Mouse (Mus musculus) kidney, postnatal 0 days (tissue): ENCODE results near the gene Mtrf1. TPM values are rescaled to one million over a fixed set of nuclear protein-coding genes. Genes with fewer than 3 reads are reported as not detected.

Experiments
- ATAC-seq: fragments of 200-750 bp; cut with Nextera tagmentation; replicated peaks from 2 replicates; pipeline ENCODE4 v1.8.0; 2017; ENCODE audit warnings: low read depth, moderate number of reproducible peaks, moderate TSS enrichment, moderate library complexity; ENCODE audit not compliant: low FRiP score
- DNase-seq: peaks from one replicate; pipeline ENCODE4 v3.0.0-alpha.2; 2016; ENCODE audit warnings: low spot score
- H3K27ac ChIP-seq: fragments of 300-500 bp; sonication (generic); 2 replicates; pipeline ENCODE4 v1.5.1; 2014; ENCODE audit warnings: mild to moderate bottlenecking
- H3K27me3 ChIP-seq: fragments of 300-500 bp; sonication (generic); 2 replicates; pipeline ENCODE4 v1.6.1; 2014; ENCODE audit warnings: low read length, mixed read lengths; ENCODE audit not compliant: insufficient read depth
- H3K36me3 ChIP-seq: fragments of 300-500 bp; sonication (generic); 2 replicates; pipeline ENCODE4 v1.6.1; 2014; ENCODE audit warnings: low read length, mixed read lengths; ENCODE audit not compliant: insufficient read depth
- H3K4me1 ChIP-seq: fragments of 300-500 bp; sonication (generic); replicated peaks from 2 replicates; pipeline ENCODE4 v1.6.1; 2014; ENCODE audit warnings: antibody characterized with exemption, low read length, mixed read lengths; ENCODE audit not compliant: insufficient read depth
- H3K4me2 ChIP-seq: fragments of 300-500 bp; sonication (generic); 2 replicates; pipeline ENCODE4 v1.6.1; 2014; ENCODE audit warnings: mild to moderate bottlenecking, low read length, moderate library complexity, mixed read lengths
- H3K4me3 ChIP-seq: fragments of 300-500 bp; sonication (generic); replicated peaks from 2 replicates; pipeline ENCODE4 v1.5.1; 2014; ENCODE audit warnings: low read depth, low read length
- H3K9ac ChIP-seq: fragments of 300-500 bp; sonication (generic); 2 replicates; pipeline ENCODE4 v1.6.1; 2014; ENCODE audit warnings: low read depth, low read length
- H3K9me3 ChIP-seq: fragments of 300-500 bp; sonication (generic); replicated peaks from 2 replicates; pipeline ENCODE4 v1.6.1; 2016; ENCODE audit warnings: low read length, inconsistent platforms, mixed read lengths
- CTCF ChIP-seq: IDR thresholded peaks from 2 replicates; pipeline ENCODE4 v1.5.1; 2016; ENCODE audit warnings: antibody characterized with exemption, low read depth, mild to moderate bottlenecking, moderate library complexity
- WGBS: fragments of 180-500 bp; shearing (Covaris S2); extraction: QIAGEN DNeasy Blood & Tissue Kit; methylation state at CpG from one replicate; pipeline ENCODE4 v1.1.7; 2014; 5-methylcytosine and 5-hydroxymethylcytosine counted together
- polyA plus RNA-seq: library from polyadenylated mRNA; unstranded; fragments of >200 nt; fragmentation: Nextera tagmentation; extraction: Ambion mirVana; gene quantifications from 2 replicates; pipeline ENCODE4 v1.2.1, GENCODE M21; 2015

Mtrf1 gene
- 10.9 and 12.2 TPM in 2 replicates for polyA plus RNA-seq

- peak; percentile 89 for ATAC-seq
- no peaks in the 10 kb centered on the region for H3K27me3 ChIP-seq
- peak within 1 kb of the TSS; percentile 62 for H3K4me3 ChIP-seq
- WGBS, result 19% methylated on average over 23 of the region's 23 CpGs
- DNase-seq, result peak; percentile 87
- H3K4me2 ChIP-seq, result peak within 1 kb of the TSS; percentile 70
- H3K36me3 ChIP-seq, result 0 out of 2 replicates have a peak, but pooled peaks cover 4% of the 10 kb centered on the region
- TF ChIP-seq CTCF, result no peak
- no peaks in the 10 kb centered on the region for H3K4me1 ChIP-seq
- H3K9ac ChIP-seq, result peak within 1 kb of the TSS; percentile 60; the same call in 1 of the 2 replicates
- H3K27ac ChIP-seq, result peak within 1 kb of the TSS; percentile 86
- no peaks in the 10 kb centered on the region for H3K9me3 ChIP-seq
These were observed at the start of gene Mtrf1 for GRCm38 (mm10) chr14:79397321-79398122. Gene Mtrf1, plus strand, starts transcription at chr14:79397772.

DNA sequence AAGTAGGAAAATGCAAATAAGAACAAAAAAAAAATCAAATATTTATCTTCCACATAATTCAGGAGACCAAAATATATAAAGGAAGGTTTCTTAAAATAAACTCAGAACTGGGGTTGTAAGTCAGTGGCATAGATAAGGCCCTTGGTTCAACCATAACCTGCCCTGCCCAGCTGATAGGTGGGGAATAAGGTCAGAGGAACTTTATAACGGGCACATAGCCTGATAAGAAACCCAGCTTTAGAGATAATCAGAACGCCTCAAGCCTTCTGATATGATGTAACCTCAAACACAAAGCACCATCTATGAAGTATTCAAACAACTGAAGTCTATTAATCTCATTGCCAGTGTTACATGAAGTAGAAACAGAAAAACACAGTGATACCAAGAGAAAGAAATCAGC is 39.5 kb upstream of the Mtrf1 start:
- no peak for ATAC-seq
- no peaks in the 10 kb centered on the region for H3K4me1 ChIP-seq
- WGBS, result 89% methylated on average over 2 of the region's 2 CpGs

GRCm38 (mm10) chr14:79377041-79377440 is 20.5 kb upstream of the Mtrf1 start:
- H3K4me1 ChIP-seq, result no peaks in the 10 kb centered on the region
- ATAC-seq (no peak), DNase-seq (no peak)
- no peak for TF ChIP-seq CTCF
- H3K27ac ChIP-seq, result no peak overlapping the region
- no peak overlapping the region for H3K4me3 ChIP-seq
- H3K27me3 ChIP-seq, result no peaks in the 10 kb centered on the region
- no peak overlapping the region for H3K4me2 ChIP-seq
- peaks cover 21% of the 10 kb centered on the region for H3K36me3 ChIP-seq
- H3K9ac ChIP-seq, result no peak overlapping the region
- H3K9me3 ChIP-seq, result no peaks in the 10 kb centered on the region

More for the DNA sequence above, 39.5 kb upstream of the Mtrf1 start:
- no peak for DNase-seq
- Histone ChIP-seq H3K27ac (no peak overlapping the region), H3K9me3 (no peaks in the 10 kb centered on the region), H3K4me2 (no peak overlapping the region), H3K9ac (no peak overlapping the region), H3K27me3 (no peaks in the 10 kb centered on the region), H3K4me3 (no peak overlapping the region), H3K36me3 (peaks cover 32% of the 10 kb centered on the region)
- TF ChIP-seq CTCF, result no peak

GRCm38 (mm10) chr14:79383120-79383519 is 14.5 kb upstream of the Mtrf1 start:
- H3K36me3 ChIP-seq, result peaks cover 17% of the 10 kb centered on the region
- no peak for TF ChIP-seq CTCF
- H3K4me1 ChIP-seq, result no peaks in the 10 kb centered on the region
- H3K27me3 ChIP-seq, result no peaks in the 10 kb centered on the region
- ATAC-seq (no peak), DNase-seq (no peak)
- 90% methylated on average over 7 of the region's 7 CpGs for WGBS
- H3K4me3 ChIP-seq, result no peak overlapping the region
- H3K9ac ChIP-seq, result no peak overlapping the region
- no peak overlapping the region for H3K4me2 ChIP-seq
- no peaks in the 10 kb centered on the region for H3K9me3 ChIP-seq
- H3K27ac ChIP-seq, result no peak overlapping the region

- no peak overlapping the region for H3K27ac ChIP-seq
- H3K36me3 ChIP-seq, result peaks cover 7% of the 10 kb centered on the region
- no peak for TF ChIP-seq CTCF
- H3K9ac ChIP-seq, result no peak overlapping the region
- H3K9me3 ChIP-seq, result no peaks in the 10 kb centered on the region
- H3K4me3 ChIP-seq, result no peak overlapping the region
- ATAC-seq (no peak), DNase-seq (no peak)
- no peak overlapping the region for H3K4me2 ChIP-seq
- no peaks in the 10 kb centered on the region for H3K27me3 ChIP-seq
- 89% methylated on average over 3 of the region's 3 CpGs for WGBS
- H3K4me1 ChIP-seq, result peaks cover 6% of the 10 kb centered on the region; the same call in 1 of the 2 replicates
These were observed 9.3 kb upstream of the Mtrf1 start for GRCm38 (mm10) chr14:79388304-79388703.

DNA sequence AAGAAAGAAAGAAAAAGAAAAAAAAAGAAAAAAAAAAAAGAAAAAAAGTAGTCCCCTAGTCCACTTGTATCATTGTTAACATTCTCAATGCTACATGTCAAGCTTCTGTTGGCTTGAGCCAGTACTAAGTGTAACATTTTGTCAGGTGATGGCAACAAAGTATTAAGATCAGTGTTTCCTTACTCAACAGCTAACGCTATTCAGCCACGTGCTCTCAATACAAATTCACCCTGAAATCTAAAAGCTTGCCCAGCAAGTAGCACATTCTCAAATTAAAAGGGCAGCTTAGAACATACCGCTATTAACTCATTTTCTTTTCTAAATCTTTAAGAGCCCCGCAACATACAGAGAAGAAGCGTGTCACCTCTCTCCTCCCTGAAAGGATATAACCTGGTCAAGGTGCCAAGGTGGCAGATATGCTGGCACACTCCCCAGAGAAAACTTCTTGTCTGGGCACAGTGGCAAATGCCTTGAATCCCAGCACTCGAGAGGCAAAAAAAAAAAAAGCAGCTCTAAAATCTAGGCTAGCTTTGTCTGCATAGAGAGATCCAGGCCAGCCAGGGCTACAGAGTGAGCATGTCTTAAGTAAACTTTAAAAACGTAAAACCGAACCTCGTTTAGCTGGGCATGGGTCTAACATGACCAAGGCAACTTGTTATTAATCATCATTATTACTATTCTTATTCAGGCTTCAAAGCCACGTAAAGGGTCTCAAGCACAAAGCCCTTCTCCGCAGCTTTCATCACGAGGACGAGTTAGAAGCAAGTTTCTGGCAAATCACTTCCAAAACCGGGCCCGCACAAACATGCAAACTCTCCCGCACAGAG is 7.9 kb upstream of the Mtrf1 start:
- peaks cover 7% of the 10 kb centered on the region for H3K36me3 ChIP-seq
- 1% methylated on average over 16 of the region's 16 CpGs for WGBS
- peak; percentile 27 for DNase-seq
- peak overlapping the region; percentile 90 for H3K4me2 ChIP-seq
- H3K4me3 ChIP-seq, result peak overlapping the region; percentile 93
- H3K27me3 ChIP-seq, result no peaks in the 10 kb centered on the region
- TF ChIP-seq CTCF, result no peak
- H3K4me1 ChIP-seq, result peaks cover 6% of the 10 kb centered on the region; the same call in 1 of the 2 replicates
- H3K27ac ChIP-seq, result peak overlapping the region; percentile 96
- H3K9me3 ChIP-seq, result no peaks in the 10 kb centered on the region
- peak overlapping the region; percentile 82 for H3K9ac ChIP-seq
- no peak for ATAC-seq
